12 mouse cellular contexts compared by ENCODE assay signal in the genomic region with DNA sequence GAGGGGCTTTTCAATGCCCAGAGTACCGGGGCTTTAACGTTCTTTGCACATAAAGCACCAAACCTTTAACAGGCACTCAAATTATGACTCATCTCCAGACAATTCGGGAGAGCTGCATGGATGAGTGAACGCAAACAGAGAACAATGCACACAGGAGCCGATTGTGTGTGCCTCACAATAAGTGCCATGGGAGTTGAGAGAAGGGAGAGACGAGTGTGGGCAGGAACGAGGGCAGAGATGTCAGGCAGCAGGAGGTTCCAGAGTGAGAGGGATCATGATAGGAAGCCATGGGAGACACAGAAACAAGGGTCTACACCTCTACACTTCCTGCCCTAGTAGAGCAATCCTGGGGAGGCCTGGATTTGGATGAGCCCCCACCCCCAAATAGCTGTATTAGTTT. TPM values are rescaled to one million over a fixed set of nuclear protein-coding genes. Genes with fewer than 3 reads are reported as not detected.
DNase-seq lines count a peak whose midpoint lies in the region; ATAC-seq and TF ChIP-seq lines count a peak whose summit lies in the region.
"Had no signal": no experiment of that assay in that cellular context is flagged by ENCODE, and none has a peak within 500 bp of the region (broad histone marks: within the 10 kb centered on the region; RNA-seq: fewer than 3 reads in every experiment).

No protein-coding gene starts in this region.

- DNase-seq in intestine, embryonic 14.5 days (ENCODE audit: low spot score) = peak; percentile 46
- DNase-seq in left cerebral cortex, adult 9 months (ENCODE audit: low spot score in 2 of 2) = peak; percentile 38 to 39
- no peak for DNase-seq in left cerebral cortex, postnatal 25 days (ENCODE audit: low spot score in 2 of 2)
- DNase-seq in Patski (ENCODE audit: low read depth, low spot score) = peak; percentile 64
- DNase-seq in embryo, embryonic 9.5 days (ENCODE audit: extremely low spot score) = peak; percentile 12
- DNase-seq in urinary bladder, postnatal 25 days (ENCODE audit: low spot score) = no peak
- DNase-seq in lung, adult 18-20 months = no peak
- DNase-seq: thymus, adult 18-20 months had no signal

- no peaks in the 10 kb centered on the region for H3K9me3 ChIP-seq in intestine, embryonic 14.5 days (ENCODE audit: control insufficient read depth, low read length)
- H3K9me3 ChIP-seq in intestine, embryonic 15.5 days = no peaks in the 10 kb centered on the region
- H3K9me3 ChIP-seq: heart, embryonic 15.5 days; liver, embryonic 15.5 days had no signal

- in situ Hi-C loops in Patski (cut with MboI; ENCODE audit: low pct_unique_long_range_greater_than_20kb) = no loop called here

- H3K27ac ChIP-seq in intestine, embryonic 14.5 days (ENCODE audit: low read depth) = no peak overlapping the region
- H3K27ac ChIP-seq in intestine, embryonic 15.5 days = no peak overlapping the region
- H3K27ac ChIP-seq: heart, embryonic 15.5 days had no signal

- POLR2A ChIA-PET in Patski (lab: Charles Lee) = interaction anchor here (0.5 to 2.2 kb wide), 3 partner anchors 10 to 23 kb away, joined by 3 to 7 read pairs (median 3); no protein-coding TSS in a partner anchor

- ATAC-seq in intestine, embryonic 14.5 days (replicated peaks; ENCODE audit: low FRiP score, low TSS enrichment, low read depth) = no peak
- ATAC-seq in intestine, embryonic 15.5 days = no peak
- ATAC-seq in Patski = peak; percentile 72
- ATAC-seq: inflammation-experienced regulatory T-cells, adult 6 months had no signal

- H3K9ac ChIP-seq in intestine, embryonic 14.5 days (ENCODE audit: low read length) = no peak overlapping the region
- H3K9ac ChIP-seq in intestine, embryonic 15.5 days = no peak overlapping the region
- H3K9ac ChIP-seq: heart, embryonic 15.5 days; liver, embryonic 15.5 days had no signal

- 56% methylated on average over 7 of the region's 7 CpGs for WGBS in intestine, embryonic 14.5 days
- 41% methylated on average over 7 of the region's 7 CpGs for WGBS in intestine, embryonic 15.5 days

- peaks cover 9% of the 10 kb centered on the region for H3K4me1 ChIP-seq in intestine, embryonic 14.5 days (replicated peaks; ENCODE audit: control insufficient read depth, insufficient read depth, low read length)
- peaks cover 9% of the 10 kb centered on the region for H3K4me1 ChIP-seq in intestine, embryonic 15.5 days (replicated peaks)

- TF ChIP-seq CTCF in Patski (IDR thresholded peaks at IDR 0.05) = no peak

- intact Hi-C loops in left cerebral cortex, postnatal 25 days (cut with DNase I) = loop anchor here (10.0 kb wide), 1 partner anchor 190 kb away; no protein-coding TSS in a partner anchor

- no peak overlapping the region for H3K4me2 ChIP-seq in intestine, embryonic 14.5 days (ENCODE audit: low read length)
- H3K4me2 ChIP-seq in intestine, embryonic 15.5 days (replicated peaks) = no peak overlapping the region
- H3K4me2 ChIP-seq: heart, embryonic 15.5 days; liver, embryonic 15.5 days had no signal

- H3K4me3 ChIP-seq in intestine, embryonic 14.5 days (ENCODE audit: low read depth, low read length) = no peak overlapping the region
- no peak overlapping the region for H3K4me3 ChIP-seq in intestine, embryonic 15.5 days (replicated peaks)
- H3K4me3 ChIP-seq: heart, embryonic 15.5 days; liver, embryonic 15.5 days had no signal

- CTCF ChIA-PET in Patski (lab: Charles Lee) = interaction anchor here (1.4 to 2.1 kb wide), 2 partner anchors 10 to 24 kb away, joined by 3 to 6 read pairs; no protein-coding TSS in a partner anchor

- H3K27me3 ChIP-seq in intestine, embryonic 14.5 days (replicated peaks; ENCODE audit: control insufficient read depth, insufficient read depth, low read length) = no peaks in the 10 kb centered on the region
- no peaks in the 10 kb centered on the region for H3K27me3 ChIP-seq in intestine, embryonic 15.5 days (replicated peaks)
- H3K27me3 ChIP-seq in Patski = no peaks in the 10 kb centered on the region
- H3K27me3 ChIP-seq: heart, embryonic 15.5 days; liver, embryonic 15.5 days had no signal

- H3K36me3 ChIP-seq in intestine, embryonic 14.5 days (ENCODE audit: control insufficient read depth, insufficient read depth, low read length) = no peaks in the 10 kb centered on the region
- H3K36me3 ChIP-seq in intestine, embryonic 15.5 days = no peaks in the 10 kb centered on the region
- H3K36me3 ChIP-seq: heart, embryonic 15.5 days; liver, embryonic 15.5 days had no signal

RNA-seq across cellular contexts. Expression of a gene that starts 7.2 kb away (rescaled TPM):
- polyA plus RNA-seq in intestine, embryonic 14.5 days (2014; fragmentation: Nextera tagmentation; extraction: Ambion mirVana) = 715 and 798 TPM in 2 replicates
- 578 and 671 TPM in 2 replicates for polyA plus RNA-seq in intestine, embryonic 15.5 days (2015; fragmentation: Nextera tagmentation; extraction: Ambion mirVana)
- total RNA-seq in left cerebral cortex, postnatal 25 days (2021) = 100 to 1,000 TPM; 445 to 481 TPM
- 654 TPM for polyA plus RNA-seq in Patski (2021)

RNA-seq across cellular contexts. Expression of a gene that starts 51.3 kb away (rescaled TPM):
- 33.3 and 35.1 TPM in 2 replicates for polyA plus RNA-seq in intestine, embryonic 14.5 days (2014; fragmentation: Nextera tagmentation; extraction: Ambion mirVana)
- polyA plus RNA-seq in intestine, embryonic 15.5 days (2015; fragmentation: Nextera tagmentation; extraction: Ambion mirVana) = 28.9 and 31.7 TPM in 2 replicates
- total RNA-seq in left cerebral cortex, postnatal 25 days (2021) = 10 to 100 TPM; 18.0 to 23.8 TPM
- polyA plus RNA-seq in Patski (2021) = 41.7 TPM

Comparison
In these comparisons a context has a peak if more than half of its experiments do, and no peak if none do; other contexts are left out.
1. DNase-seq: peak in intestine, embryonic 14.5 days (single experiment), left cerebral cortex, adult 9 months (2 of 2), Patski (single experiment) and embryo, embryonic 9.5 days (single experiment); none in left cerebral cortex, postnatal 25 days (0 of 2), urinary bladder, postnatal 25 days (single experiment) and lung, adult 18-20 months (0 of 2).